Comparison of ENCODE assay signal across 1 mouse cellular context in genomic region chr16:20690774-20691173, GRCm38 (mm10).
TF ChIP-seq lines count a peak whose summit lies in the region.

No protein-coding gene starts in this region.

TF ChIP-seq in MEL, 35 proteins besides CTCF, POLR2A, EP300 and RAD21 (continued from another document):
- TF ChIP-seq MAFK (IDR thresholded peaks at IDR 0.05; ENCODE audit: borderline replicate concordance, low read depth, low read length), result no peak
- TF ChIP-seq ETS1 (IDR thresholded peaks at IDR 0.05; ENCODE audit: low read depth, low read length), result peak; percentile 36; the same call in 1 of the 2 replicates
- no peak for TF ChIP-seq TBP (IDR thresholded peaks at IDR 0.05; ENCODE audit: low read depth, low read length)
- no peak for TF ChIP-seq UBTF (IDR thresholded peaks at IDR 0.05; ENCODE audit: borderline replicate concordance, insufficient read depth, low read depth, low read length)
- TF ChIP-seq BHLHE40 (IDR thresholded peaks at IDR 0.05; ENCODE audit: borderline replicate concordance, low read depth, low read length), result no peak
- no peak for TF ChIP-seq E2F4 (IDR thresholded peaks at IDR 0.05; ENCODE audit: borderline replicate concordance, low read depth, low read length)
- no peak for TF ChIP-seq NELFE (IDR thresholded peaks at IDR 0.05; ENCODE audit: low read depth, low read length)
- no peak for TF ChIP-seq USF2 (IDR thresholded peaks at IDR 0.05; ENCODE audit: borderline replicate concordance in 1 of 2, insufficient read depth in 1 of 2, low read depth in 1 of 2, low read length in 2 of 2)
- peak; percentile 47; the same call in 1 of the 2 replicates for TF ChIP-seq MYB (IDR thresholded peaks at IDR 0.05; ENCODE audit: low read depth, low read length)
- TF ChIP-seq ZC3H11A (IDR thresholded peaks at IDR 0.05; ENCODE audit: low read depth, low read length), result no peak
- TF ChIP-seq MYC (IDR thresholded peaks at IDR 0.05; ENCODE audit: low read depth, low read length), result no peak
- TF ChIP-seq NRF1 (IDR thresholded peaks at IDR 0.05; ENCODE audit: insufficient read depth, low read depth, low read length, poor library complexity, severe bottlenecking), result no peak
- no peak for TF ChIP-seq ZNF384 (IDR thresholded peaks at IDR 0.05; ENCODE audit: low read depth, low read length)
- no peak; the same call in 1 of the 2 replicates for TF ChIP-seq POLR2AphosphoS2 (IDR thresholded peaks at IDR 0.05; ENCODE audit: low read length)
- TF ChIP-seq HCFC1 (IDR thresholded peaks at IDR 0.05; ENCODE audit: low read depth, low read length), result no peak
- TF ChIP-seq MEF2A (IDR thresholded peaks at IDR 0.05; ENCODE audit: extremely low read depth, insufficient replicate concordance, low read depth, low read length, poor library complexity, severe bottlenecking), result no peak
- peak; percentile 17; the same call in 1 of the 2 replicates for TF ChIP-seq GATA1 (IDR thresholded peaks at IDR 0.05; ENCODE audit: low read depth, low read length)
- peak; percentile 51 for TF ChIP-seq RCOR1 (IDR thresholded peaks at IDR 0.05; ENCODE audit: low read depth, low read length)
- no peak for TF ChIP-seq SIN3A (IDR thresholded peaks at IDR 0.05; ENCODE audit: low read length)
- no peak for TF ChIP-seq KAT2A (conservative IDR thresholded peaks at IDR 0.05; ENCODE audit: low read depth, low read length)
- no peak for TF ChIP-seq CHD1 (IDR thresholded peaks at IDR 0.05; ENCODE audit: low read depth, low read length)
- TF ChIP-seq ELF1 (IDR thresholded peaks at IDR 0.05; ENCODE audit: low read depth, low read length), result no peak
- peak; percentile 82 for TF ChIP-seq TCF12 (IDR thresholded peaks at IDR 0.05; ENCODE audit: low read depth, low read length)
- no peak for TF ChIP-seq USF1 (IDR thresholded peaks at IDR 0.05; ENCODE audit: low read depth, low read length)
- TF ChIP-seq MXI1 (IDR thresholded peaks at IDR 0.05; ENCODE audit: low read depth, low read length), result peak; percentile 23; the same call in 1 of the 2 replicates
- TF ChIP-seq POLR2AphosphoS5 (IDR thresholded peaks at IDR 0.05; ENCODE audit: borderline replicate concordance, low read depth, low read length), result no peak
- no peak for TF ChIP-seq SMC3 (IDR thresholded peaks at IDR 0.05; ENCODE audit: low read depth, low read length)
- no peak for TF ChIP-seq JUND (IDR thresholded peaks at IDR 0.05; ENCODE audit: low read depth, low read length)
- no peak for TF ChIP-seq CHD2 (IDR thresholded peaks at IDR 0.05; ENCODE audit: low read length)
